Mouse (Mus musculus): ENCODE measurements around the gene Alox12e. TPM values are rescaled to one million over a fixed set of nuclear protein-coding genes. Genes with fewer than 3 reads are reported as not detected.

The Alox12e gene
- polyA plus RNA-seq, 1 experiment = not detected

GRCm38 (mm10) chr11:70345546-70345945, 23.1 kb upstream of the Alox12e start:
- Histone ChIP-seq H3ac (ENCODE audit: control insufficient read depth, insufficient read length) (no peak overlapping the region), H3K27me3 (ENCODE audit: control insufficient read depth, insufficient read depth, insufficient read length) (peaks cover 78% of the 10 kb centered on the region)
- TF ChIP-seq TCF3 (IDR thresholded peaks at IDR 0.05; ENCODE audit: insufficient read length, low read depth) (no peak), POLR2AphosphoS2 (IDR thresholded peaks at IDR 0.05; ENCODE audit: insufficient read length, low read depth) (no peak)

GRCm38 (mm10) chr11:70345061-70345460, 22.6 kb upstream of the Alox12e start:
- Histone ChIP-seq H3K27me3 (ENCODE audit: control insufficient read depth, insufficient read depth, insufficient read length) (peaks cover 78% of the 10 kb centered on the region), H3K36me3 (ENCODE audit: control insufficient read depth, insufficient read depth) (no peaks in the 10 kb centered on the region), H3K79me2 (ENCODE audit: control insufficient read depth, insufficient read depth) (no peaks in the 10 kb centered on the region), H3ac (ENCODE audit: control insufficient read depth, insufficient read length) (no peak overlapping the region), H3K4me2 (ENCODE audit: low read depth) (no peak overlapping the region), H3K4me3 (no peak overlapping the region)
- TF ChIP-seq MYOD1 (IDR thresholded peaks at IDR 0.05; ENCODE audit: control insufficient read depth in 1 of 3, insufficient read length in 2 of 3, low read depth in 2 of 3) = no peak
- no peak for TF ChIP-seq REST (IDR thresholded peaks at IDR 0.05; ENCODE audit: insufficient read depth, insufficient read length)
- no peak for TF ChIP-seq TCF3 (IDR thresholded peaks at IDR 0.05; ENCODE audit: insufficient read length, low read depth)
- no peak for TF ChIP-seq USF1 (IDR thresholded peaks at IDR 0.05; ENCODE audit: low read depth)
- no peak for TF ChIP-seq E2F4 (IDR thresholded peaks at IDR 0.05; ENCODE audit: insufficient read depth)
- no peak for TF ChIP-seq MYOG (IDR thresholded peaks at IDR 0.05; ENCODE audit: control insufficient read depth in 1 of 3, insufficient read depth in 1 of 3, insufficient read length in 2 of 3, low read depth in 2 of 3)

More at GRCm38 (mm10) chr11:70345546-70345945, 23.1 kb upstream of the Alox12e start:
- no peak overlapping the region for H3K4me2 ChIP-seq (ENCODE audit: low read depth)
- no peaks in the 10 kb centered on the region for H3K79me2 ChIP-seq (ENCODE audit: control insufficient read depth, insufficient read depth)
- H3K36me3 ChIP-seq (ENCODE audit: control insufficient read depth, insufficient read depth) = no peaks in the 10 kb centered on the region
- no peak overlapping the region for H3K4me3 ChIP-seq

- H3K36me3 ChIP-seq (ENCODE audit: control insufficient read depth, insufficient read depth) = no peaks in the 10 kb centered on the region
- TF ChIP-seq TCF12 (IDR thresholded peaks at IDR 0.05; ENCODE audit: insufficient read depth, poor library complexity, severe bottlenecking) (no peak), USF1 (IDR thresholded peaks at IDR 0.05; ENCODE audit: low read depth) (no peak), E2F4 (IDR thresholded peaks at IDR 0.05; ENCODE audit: insufficient read depth) (no peak), REST (IDR thresholded peaks at IDR 0.05; ENCODE audit: insufficient read depth, insufficient read length) (no peak), SRF (IDR thresholded peaks at IDR 0.05; ENCODE audit: control insufficient read depth, insufficient read length, low read depth) (no peak), MYOD1 (IDR thresholded peaks at IDR 0.05; ENCODE audit: control insufficient read depth in 1 of 3, insufficient read length in 2 of 3, low read depth in 2 of 3) (no peak), MAX (IDR thresholded peaks at IDR 0.05; ENCODE audit: low read depth) (no peak), POLR2A (IDR thresholded peaks at IDR 0.05; ENCODE audit: insufficient read length, low read depth) (no peak), CEBPB (IDR thresholded peaks at IDR 0.05; ENCODE audit: insufficient read depth, poor library complexity, severe bottlenecking) (no peak), POLR2AphosphoS2 (IDR thresholded peaks at IDR 0.05; ENCODE audit: insufficient read length, low read depth) (no peak), MYOG (IDR thresholded peaks at IDR 0.05; ENCODE audit: control insufficient read depth in 1 of 3, insufficient read depth in 1 of 3, insufficient read length in 2 of 3, low read depth in 2 of 3) (no peak), TCF3 (IDR thresholded peaks at IDR 0.05; ENCODE audit: insufficient read length, low read depth) (no peak)
- no peaks in the 10 kb centered on the region for H3K79me2 ChIP-seq (ENCODE audit: control insufficient read depth, insufficient read depth)
- no peak overlapping the region for H3K4me3 ChIP-seq
- H3ac ChIP-seq (ENCODE audit: control insufficient read depth, insufficient read length) = no peak overlapping the region
- H3K4me2 ChIP-seq (ENCODE audit: low read depth) = no peak overlapping the region
- peaks cover 63% of the 10 kb centered on the region for H3K27me3 ChIP-seq (ENCODE audit: control insufficient read depth, insufficient read depth, insufficient read length)
These were observed 17.1 kb upstream of the Alox12e start for GRCm38 (mm10) chr11:70339481-70339880.

GRCm38 (mm10) chr11:70334477-70334876, 12.0 kb upstream of the Alox12e start:
- H3ac ChIP-seq (ENCODE audit: control insufficient read depth, insufficient read length) = no peak overlapping the region
- no peak overlapping the region for H3K4me2 ChIP-seq (ENCODE audit: low read depth)
- TF ChIP-seq USF1 (IDR thresholded peaks at IDR 0.05; ENCODE audit: low read depth) (no peak), REST (IDR thresholded peaks at IDR 0.05; ENCODE audit: insufficient read depth, insufficient read length) (no peak), E2F4 (IDR thresholded peaks at IDR 0.05; ENCODE audit: insufficient read depth) (no peak), TCF12 (IDR thresholded peaks at IDR 0.05; ENCODE audit: insufficient read depth, poor library complexity, severe bottlenecking) (no peak), MAX (IDR thresholded peaks at IDR 0.05; ENCODE audit: low read depth) (no peak), POLR2A (IDR thresholded peaks at IDR 0.05; ENCODE audit: insufficient read length, low read depth) (no peak), TCF3 (IDR thresholded peaks at IDR 0.05; ENCODE audit: insufficient read length, low read depth) (no peak), POLR2AphosphoS2 (IDR thresholded peaks at IDR 0.05; ENCODE audit: insufficient read length, low read depth) (no peak), MYOD1 (IDR thresholded peaks at IDR 0.05; ENCODE audit: control insufficient read depth in 1 of 3, insufficient read length in 2 of 3, low read depth in 2 of 3) (no peak), SRF (IDR thresholded peaks at IDR 0.05; ENCODE audit: control insufficient read depth, insufficient read length, low read depth) (no peak), CEBPB (IDR thresholded peaks at IDR 0.05; ENCODE audit: insufficient read depth, poor library complexity, severe bottlenecking) (no peak), MYOG (IDR thresholded peaks at IDR 0.05; ENCODE audit: control insufficient read depth in 1 of 3, insufficient read depth in 1 of 3, insufficient read length in 2 of 3, low read depth in 2 of 3) (no peak)
- H3K27me3 ChIP-seq (ENCODE audit: control insufficient read depth, insufficient read depth, insufficient read length) = peaks cover 71% of the 10 kb centered on the region
- no peaks in the 10 kb centered on the region for H3K79me2 ChIP-seq (ENCODE audit: control insufficient read depth, insufficient read depth)
- H3K4me3 ChIP-seq = no peak overlapping the region
- H3K36me3 ChIP-seq (ENCODE audit: control insufficient read depth, insufficient read depth) = no peaks in the 10 kb centered on the region

- no peak overlapping the region for H3ac ChIP-seq (ENCODE audit: control insufficient read depth, insufficient read length)
- TF ChIP-seq TCF12 (IDR thresholded peaks at IDR 0.05; ENCODE audit: insufficient read depth, poor library complexity, severe bottlenecking) (no peak), CEBPB (IDR thresholded peaks at IDR 0.05; ENCODE audit: insufficient read depth, poor library complexity, severe bottlenecking) (no peak), MAX (IDR thresholded peaks at IDR 0.05; ENCODE audit: low read depth) (no peak), REST (IDR thresholded peaks at IDR 0.05; ENCODE audit: insufficient read depth, insufficient read length) (no peak), E2F4 (IDR thresholded peaks at IDR 0.05; ENCODE audit: insufficient read depth) (no peak), MYOD1 (IDR thresholded peaks at IDR 0.05; ENCODE audit: control insufficient read depth in 1 of 3, insufficient read length in 2 of 3, low read depth in 2 of 3) (no peak), POLR2A (IDR thresholded peaks at IDR 0.05; ENCODE audit: insufficient read length, low read depth) (no peak), USF1 (IDR thresholded peaks at IDR 0.05; ENCODE audit: low read depth) (no peak), MYOG (IDR thresholded peaks at IDR 0.05; ENCODE audit: control insufficient read depth in 1 of 3, insufficient read depth in 1 of 3, insufficient read length in 2 of 3, low read depth in 2 of 3) (no peak), SRF (IDR thresholded peaks at IDR 0.05; ENCODE audit: control insufficient read depth, insufficient read length, low read depth) (no peak), POLR2AphosphoS2 (IDR thresholded peaks at IDR 0.05; ENCODE audit: insufficient read length, low read depth) (no peak), TCF3 (IDR thresholded peaks at IDR 0.05; ENCODE audit: insufficient read length, low read depth) (no peak)
- no peaks in the 10 kb centered on the region for H3K36me3 ChIP-seq (ENCODE audit: control insufficient read depth, insufficient read depth)
- H3K4me3 ChIP-seq = no peak overlapping the region
- no peaks in the 10 kb centered on the region for H3K79me2 ChIP-seq (ENCODE audit: control insufficient read depth, insufficient read depth)
- H3K27me3 ChIP-seq (ENCODE audit: control insufficient read depth, insufficient read depth, insufficient read length) = peaks cover 56% of the 10 kb centered on the region
- no peak overlapping the region for H3K4me2 ChIP-seq (ENCODE audit: low read depth)
These were observed 2.3 kb upstream of the Alox12e start for GRCm38 (mm10) chr11:70324726-70325125.
